Mouse (Mus musculus) intestine, embryonic 14.5 days (tissue): Measurements from ENCODE around the gene Myrfl. TPM values are rescaled to one million over a fixed set of nuclear protein-coding genes. Genes with fewer than 3 reads are reported as not detected.

Experiments
- ATAC-seq: fragments of 200-750 bp; cut with Nextera tagmentation; replicated peaks from 2 replicates; pipeline ENCODE4 v1.8.0; 2017; ENCODE audit warnings: low read depth, moderate number of reproducible peaks, moderate TSS enrichment, moderate library complexity; ENCODE audit not compliant: low FRiP score, low TSS enrichment
- DNase-seq: peaks from one replicate; pipeline ENCODE4 v3.0.0-alpha.2; 2018; ENCODE audit warnings: low spot score
- H3K27ac ChIP-seq: fragments of 300-500 bp; sonication (generic); 2 replicates; pipeline ENCODE4 v1.5.1; 2014; ENCODE audit warnings: low read depth, mild to moderate bottlenecking, control low read depth
- H3K27me3 ChIP-seq: fragments of 300-500 bp; sonication (generic); replicated peaks from 2 replicates; pipeline ENCODE4 v1.6.1; 2014; ENCODE audit warnings: low read length, control low read depth; ENCODE audit not compliant: control insufficient read depth, insufficient read depth
- H3K36me3 ChIP-seq: fragments of 300-500 bp; sonication (generic); 2 replicates; pipeline ENCODE4 v1.6.1; 2014; ENCODE audit warnings: low read length, control low read depth; ENCODE audit not compliant: control insufficient read depth, insufficient read depth
- H3K4me1 ChIP-seq: fragments of 300-500 bp; sonication (generic); replicated peaks from 2 replicates; pipeline ENCODE4 v1.6.1; 2014; ENCODE audit warnings: low read length, control low read depth, mixed read lengths; ENCODE audit not compliant: control insufficient read depth, insufficient read depth
- H3K4me2 ChIP-seq: fragments of 300-500 bp; sonication (generic); 2 replicates; pipeline ENCODE4 v1.6.1; 2014; ENCODE audit warnings: low read length
- H3K4me3 ChIP-seq: fragments of 300-500 bp; sonication (generic); 2 replicates; pipeline ENCODE4 v1.5.1; 2014; ENCODE audit warnings: low read depth, low read length, control low read depth, mixed read lengths
- H3K9ac ChIP-seq: fragments of 300-500 bp; sonication (generic); 2 replicates; pipeline ENCODE4 v1.6.1; 2014; ENCODE audit warnings: mild to moderate bottlenecking, low read length
- H3K9me3 ChIP-seq: fragments of 300-500 bp; sonication (generic); 2 replicates; pipeline ENCODE4 v1.6.1; 2016; ENCODE audit warnings: low read length, control low read depth; ENCODE audit not compliant: control insufficient read depth
- WGBS: fragments of 180-500 bp; shearing (Covaris S2); extraction: QIAGEN DNeasy Blood & Tissue Kit; methylation state at CpG from one replicate; pipeline ENCODE4 v1.1.7; 2014; 5-methylcytosine and 5-hydroxymethylcytosine counted together
- polyA plus RNA-seq: library from polyadenylated mRNA; unstranded; fragments of >200 nt; fragmentation: Nextera tagmentation; extraction: Ambion mirVana; gene quantifications from 2 replicates; pipeline ENCODE4 v1.2.1, GENCODE M21; 2014

Myrfl gene
- polyA plus RNA-seq, 1 experiment from 2014 or later = 5.9 TPM

GRCm38 (mm10) chr10:116919368-116920317, 22.9 kb upstream of the Myrfl start:
- DNase-seq = no peak
- Histone ChIP-seq H3K36me3 (peaks cover 12% of the 10 kb centered on the region; the same call in 1 of the 2 replicates), H3K9me3 (no peaks in the 10 kb centered on the region), H3K4me3 (no peak overlapping the region), H3K9ac (no peak overlapping the region), H3K4me1 (no peaks in the 10 kb centered on the region), H3K27ac (no peak overlapping the region), H3K4me2 (no peak overlapping the region), H3K27me3 (no peaks in the 10 kb centered on the region)
- ATAC-seq = no peak
- 92% methylated on average over 25 of the region's 25 CpGs for WGBS

GRCm38 (mm10) chr10:116916581-116916980, 19.9 kb upstream of the Myrfl start:
- ATAC-seq (no peak), DNase-seq (no peak)
- Histone ChIP-seq H3K36me3 (peaks cover 18% of the 10 kb centered on the region), H3K9ac (no peak overlapping the region), H3K27me3 (no peaks in the 10 kb centered on the region), H3K4me1 (no peaks in the 10 kb centered on the region), H3K4me2 (no peak overlapping the region), H3K27ac (no peak overlapping the region), H3K4me3 (no peak overlapping the region), H3K9me3 (no peaks in the 10 kb centered on the region)
- 80% methylated on average over 8 of the region's 8 CpGs for WGBS

DNA sequence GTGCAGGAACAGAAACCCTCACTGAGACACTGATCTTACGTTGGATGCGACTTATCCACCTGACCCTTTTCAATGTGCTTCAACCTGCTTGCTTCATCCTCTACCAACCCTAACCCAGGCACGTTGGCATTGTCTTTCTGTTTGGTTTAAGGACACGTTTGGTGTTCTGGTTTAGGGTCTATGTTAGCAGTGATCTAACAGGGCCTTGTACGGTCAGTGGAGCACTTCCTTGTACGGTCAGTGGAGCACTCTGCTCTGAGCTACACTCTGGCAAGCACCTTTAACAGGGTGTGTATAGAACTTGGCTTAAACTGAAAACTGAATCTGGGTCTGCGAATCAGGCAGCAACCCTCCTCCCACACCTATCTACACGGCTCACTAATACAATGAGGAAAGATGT, 18.6 kb upstream of the Myrfl start:
- 90% methylated on average over 8 of the region's 8 CpGs for WGBS
- Histone ChIP-seq H3K4me2 (no peak overlapping the region), H3K36me3 (peaks cover 26% of the 10 kb centered on the region)

DNA sequence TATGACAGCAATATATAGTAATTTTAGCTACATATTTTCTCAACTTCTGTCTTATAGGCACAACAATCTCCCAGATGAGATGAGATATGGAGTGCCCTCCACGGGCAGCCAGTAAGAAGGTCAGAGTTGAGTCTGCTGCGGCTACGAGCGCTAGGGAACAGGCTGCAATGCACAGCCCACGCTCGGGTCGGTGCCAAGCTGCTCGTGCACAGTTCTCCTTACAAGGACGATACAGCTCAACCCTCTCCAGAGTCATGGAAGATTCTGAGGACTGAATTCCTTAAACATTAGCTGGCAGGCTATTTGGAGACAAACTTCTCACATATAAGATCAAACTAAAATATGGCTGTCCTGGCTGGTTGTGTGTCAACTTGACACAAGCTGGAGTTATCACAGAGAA, 17.9 kb upstream of the Myrfl start:
- Histone ChIP-seq H3K27me3 (no peaks in the 10 kb centered on the region), H3K27ac (no peak overlapping the region), H3K4me1 (no peaks in the 10 kb centered on the region), H3K36me3 (peaks cover 33% of the 10 kb centered on the region), H3K9ac (no peak overlapping the region), H3K4me3 (no peak overlapping the region), H3K4me2 (no peak overlapping the region), H3K9me3 (no peaks in the 10 kb centered on the region)
- 84% methylated on average over 9 of the region's 9 CpGs for WGBS
- no peak for ATAC-seq
- no peak for DNase-seq

More for the DNA sequence above, 18.6 kb upstream of the Myrfl start:
- ATAC-seq = no peak
- no peak overlapping the region for H3K9ac ChIP-seq
- no peak overlapping the region for H3K4me3 ChIP-seq
- H3K27ac ChIP-seq = no peak overlapping the region
- no peaks in the 10 kb centered on the region for H3K27me3 ChIP-seq
- DNase-seq = no peak
- no peaks in the 10 kb centered on the region for H3K9me3 ChIP-seq
- no peaks in the 10 kb centered on the region for H3K4me1 ChIP-seq

DNA sequence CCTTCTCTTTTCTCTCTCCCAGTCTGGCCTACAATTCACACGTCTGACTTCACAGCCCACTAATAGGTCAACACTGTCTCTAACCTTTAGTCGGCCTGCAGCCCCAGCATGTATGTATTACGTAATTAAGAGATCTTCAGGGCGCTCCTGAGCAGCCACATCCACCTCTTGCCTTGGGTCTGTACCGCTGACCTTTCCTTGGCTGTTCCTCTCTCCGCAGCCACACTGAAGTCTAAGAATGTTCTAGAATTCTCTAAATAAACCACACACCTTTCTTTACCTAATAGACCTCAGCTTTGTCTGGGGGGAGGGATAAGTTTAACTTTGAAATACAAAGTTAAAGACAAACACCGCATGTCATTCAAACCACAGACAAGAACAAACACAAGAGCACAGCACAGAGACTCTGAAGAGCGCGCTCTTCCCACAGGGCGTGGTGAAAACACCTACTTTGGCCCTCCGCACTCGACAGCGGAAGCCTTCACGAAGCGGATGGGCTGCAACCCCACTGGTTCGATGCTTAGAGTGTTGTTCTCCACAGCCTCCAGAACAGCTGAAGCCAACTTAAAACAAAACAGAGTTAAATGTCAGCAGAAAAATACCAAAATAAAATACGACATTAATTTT, 17.0 kb upstream of the Myrfl start:
- DNase-seq (no peak), ATAC-seq (no peak)
- Histone ChIP-seq H3K36me3 (peaks cover 36% of the 10 kb centered on the region), H3K4me1 (no peaks in the 10 kb centered on the region), H3K27me3 (no peaks in the 10 kb centered on the region), H3K9ac (no peak overlapping the region), H3K27ac (no peak overlapping the region), H3K4me2 (no peak overlapping the region), H3K4me3 (no peak overlapping the region), H3K9me3 (no peaks in the 10 kb centered on the region)
- whole genome bisulfite sequencing = 75% methylated on average over 17 of the region's 17 CpGs

GRCm38 (mm10) chr10:116912850-116913249, 16.1 kb upstream of the Myrfl start:
- Histone ChIP-seq H3K9ac (no peak overlapping the region), H3K9me3 (no peaks in the 10 kb centered on the region), H3K27me3 (no peaks in the 10 kb centered on the region), H3K36me3 (peaks cover 35% of the 10 kb centered on the region), H3K4me2 (no peak overlapping the region), H3K4me3 (no peak overlapping the region), H3K27ac (no peak overlapping the region), H3K4me1 (no peaks in the 10 kb centered on the region)
- WGBS = 87% methylated on average over 9 of the region's 9 CpGs
- ATAC-seq (no peak), DNase-seq (no peak)

GRCm38 (mm10) chr10:116908901-116909642, 12.4 kb upstream of the Myrfl start:
- H3K4me2 ChIP-seq = no peak overlapping the region
- no peak overlapping the region for H3K9ac ChIP-seq
- H3K4me3 ChIP-seq = no peak overlapping the region
- WGBS = 81% methylated on average over 15 of the region's 15 CpGs
- no peaks in the 10 kb centered on the region for H3K27me3 ChIP-seq
- ATAC-seq (no peak), DNase-seq (no peak)
- H3K36me3 ChIP-seq = peaks cover 57% of the 10 kb centered on the region
- no peak overlapping the region for H3K27ac ChIP-seq
- no peaks in the 10 kb centered on the region for H3K9me3 ChIP-seq
- no peaks in the 10 kb centered on the region for H3K4me1 ChIP-seq

DNA sequence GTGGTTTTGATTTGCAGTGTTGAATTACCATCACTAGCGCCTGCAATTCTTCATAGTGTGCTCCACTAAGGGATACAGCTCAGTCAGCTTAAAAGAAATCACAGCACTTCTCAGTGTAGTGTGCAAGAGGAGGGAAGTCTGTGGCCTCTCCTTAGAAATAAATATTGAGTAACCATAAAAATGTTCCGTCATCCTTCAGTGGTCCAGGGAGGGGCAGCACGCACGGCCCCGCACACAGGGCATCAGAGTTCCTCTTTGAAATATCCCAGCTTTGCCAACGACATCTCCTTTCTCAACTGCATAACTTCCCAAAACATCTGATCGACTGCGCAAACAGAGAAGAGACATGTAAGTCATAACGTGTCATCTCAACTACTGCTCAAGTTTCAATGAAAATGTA, 10.1 kb upstream of the Myrfl start:
- Histone ChIP-seq H3K4me2 (no peak overlapping the region), H3K36me3 (peaks cover 46% of the 10 kb centered on the region), H3K9ac (no peak overlapping the region), H3K27me3 (no peaks in the 10 kb centered on the region), H3K9me3 (no peaks in the 10 kb centered on the region), H3K4me3 (no peak overlapping the region), H3K4me1 (no peaks in the 10 kb centered on the region), H3K27ac (no peak overlapping the region)
- WGBS = 87% methylated on average over 9 of the region's 9 CpGs
- no peak for ATAC-seq
- no peak for DNase-seq
